Mouse (Mus musculus) embryonic stem cell, embryonic (primary cell): Measurements from ENCODE around the gene Srp54a.
"Not testable (repeated sequence)": the region's sequence is repeated elsewhere in the genome, so short reads cannot be mapped to it uniquely, and the experiment has no call there.

Experiments used
- CTCF ChIA-PET, 4 experiments: fragments of 300-600 bp in 2 of 4; fragments of 350-600 bp in 2 of 4; sonication (Branson Sonifier 250); formaldehyde crosslinking; loops; one replicate each; lab custom pipeline; 2022; ENCODE audit warnings: inconsistent platforms in 2 of 4; lab: Charles Lee
- POLR2A ChIA-PET, 4 experiments: fragments of 300-600 bp in 2 of 4; fragments of 350-600 bp in 2 of 4; sonication (Branson Sonifier 250); formaldehyde crosslinking; loops; one replicate each; lab custom pipeline; 2022; ENCODE audit warnings: antibody characterized with exemption in 4 of 4, inconsistent platforms in 1 of 4; lab: Charles Lee

Srp54a gene

DNA sequence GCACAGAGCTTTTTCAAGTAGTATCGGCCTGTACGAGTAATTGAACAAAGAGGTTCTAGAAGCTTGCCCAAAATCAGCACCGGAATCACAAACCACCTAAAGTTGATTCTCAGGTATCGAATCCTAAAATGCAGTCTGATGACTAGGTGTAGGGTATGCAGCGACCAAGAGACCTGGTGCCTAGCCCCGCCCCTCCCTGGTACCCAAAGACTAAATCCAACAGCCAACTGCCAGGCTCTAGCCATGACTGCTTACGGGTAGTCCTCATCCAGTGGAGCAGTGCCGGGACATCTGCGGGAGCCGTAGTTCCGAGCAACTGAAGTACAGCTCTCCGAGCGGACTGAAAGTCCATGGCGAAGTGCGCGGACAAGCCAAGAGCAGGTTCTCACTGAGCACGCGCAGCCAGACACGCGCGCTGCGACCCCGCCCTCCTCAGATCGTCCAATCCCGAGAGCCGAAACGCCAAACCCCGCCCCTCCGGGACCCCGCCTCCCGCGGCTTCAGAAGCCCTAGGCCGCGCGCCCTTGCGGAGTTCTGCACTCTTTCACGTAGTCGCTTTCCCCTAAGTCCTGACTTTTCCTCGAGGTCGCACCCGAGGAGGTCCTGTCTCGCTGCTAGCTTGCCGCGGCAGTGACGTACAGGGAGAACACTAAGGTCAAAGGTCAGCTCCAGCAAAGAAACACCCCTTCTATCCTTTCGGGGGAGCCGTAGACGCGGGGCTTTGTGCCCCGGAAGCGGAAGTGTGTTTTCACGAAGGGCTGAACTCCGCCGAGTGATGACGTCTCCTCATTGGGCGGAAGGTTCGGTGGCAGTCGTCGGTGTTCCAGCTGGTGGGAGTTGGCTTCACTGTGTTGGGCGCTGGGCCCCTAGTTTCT, at the start of gene Srp54a, which contains the start of gene 2700097O09Rik:
Gene Srp54a, plus strand, starts transcription at position 537 of the 875 bp plus-strand sequence.
Gene 2700097O09Rik, minus strand, starts transcription at position 385 of the 875 bp plus-strand sequence.
- CTCF ChIA-PET, result not testable (repeated sequence)
- POLR2A ChIA-PET, result interaction anchor here in 2 of 4 experiments (0.6 to 2.0 kb wide), 12 partner anchors 9 to 382 kb away, joined by 3 to 5 read pairs (median 4); partner anchors contain the start of genes Ppp2r3c (in 2 of the 2) and Gm20403 (in 1 of the 2)

DNA sequence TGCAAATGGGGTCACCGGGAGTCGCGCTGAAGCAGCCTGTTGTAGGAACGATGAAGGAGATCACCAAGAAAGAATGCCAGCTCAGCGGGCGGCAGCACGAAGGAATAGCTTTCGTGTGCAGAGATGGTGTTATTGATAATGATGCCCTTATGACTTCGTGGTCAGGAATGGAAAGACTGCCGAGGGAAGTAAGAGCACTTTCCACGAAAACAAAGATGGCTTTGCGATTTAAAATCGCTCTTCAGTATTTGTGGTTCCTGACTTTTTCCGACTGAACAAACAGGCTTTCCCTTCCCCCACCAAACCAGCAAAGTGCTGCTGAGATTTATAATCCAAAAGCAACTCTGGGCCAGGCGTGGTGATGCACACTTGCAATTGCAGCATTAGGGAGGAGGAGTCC, 39.1 kb upstream of the Srp54a start:
- ChIA-PET CTCF (interaction anchor here in 3 of 4 experiments (0.6 to 1.4 kb wide), 3 partner anchors 26 to 210 kb away, joined by 4 to 5 read pairs (median 4); partner anchors contain the start of gene Baz1a (in 1 of the 3)), POLR2A (interaction anchor here in 1 of 4 experiments (0.9 to 1.7 kb wide), 5 partner anchors 10 to 32 kb away, joined by 3 to 6 read pairs (median 4); no protein-coding TSS in a partner anchor)

DNA sequence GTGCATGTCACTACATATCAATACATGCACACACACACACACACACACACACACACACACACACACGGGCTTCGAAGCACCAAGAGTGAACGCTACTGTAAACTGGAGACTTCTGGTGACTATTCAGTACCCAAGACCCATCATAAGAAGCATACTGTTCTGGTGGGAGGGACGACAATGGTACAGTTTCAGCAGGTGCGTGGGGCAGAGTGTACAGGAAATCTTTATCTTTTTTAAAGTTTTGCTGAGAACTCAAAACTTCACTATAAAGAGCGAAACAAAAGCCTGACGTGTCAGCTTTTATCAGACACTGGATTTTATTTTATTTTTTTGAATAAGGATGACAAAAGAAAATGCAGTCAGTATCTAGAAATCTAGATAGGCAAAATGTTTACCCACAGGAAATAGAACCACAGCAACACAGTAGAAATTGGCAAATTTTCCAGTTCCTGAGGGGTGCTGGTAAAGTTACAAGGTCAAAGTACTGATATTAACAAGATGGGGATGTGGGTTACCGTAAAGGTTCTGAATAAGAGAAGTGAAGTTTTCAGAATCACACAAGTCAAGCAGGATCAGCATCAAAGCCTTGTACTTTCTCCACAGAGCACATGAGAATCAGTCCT, 30.2 kb upstream of the Srp54a start:
- ChIA-PET CTCF (no interaction called here), POLR2A (interaction anchor here in 2 of 4 experiments (0.6 to 0.7 kb wide), 2 partner anchors 377 to 462 kb away, joined by 3 read pairs; no protein-coding TSS in a partner anchor)

DNA sequence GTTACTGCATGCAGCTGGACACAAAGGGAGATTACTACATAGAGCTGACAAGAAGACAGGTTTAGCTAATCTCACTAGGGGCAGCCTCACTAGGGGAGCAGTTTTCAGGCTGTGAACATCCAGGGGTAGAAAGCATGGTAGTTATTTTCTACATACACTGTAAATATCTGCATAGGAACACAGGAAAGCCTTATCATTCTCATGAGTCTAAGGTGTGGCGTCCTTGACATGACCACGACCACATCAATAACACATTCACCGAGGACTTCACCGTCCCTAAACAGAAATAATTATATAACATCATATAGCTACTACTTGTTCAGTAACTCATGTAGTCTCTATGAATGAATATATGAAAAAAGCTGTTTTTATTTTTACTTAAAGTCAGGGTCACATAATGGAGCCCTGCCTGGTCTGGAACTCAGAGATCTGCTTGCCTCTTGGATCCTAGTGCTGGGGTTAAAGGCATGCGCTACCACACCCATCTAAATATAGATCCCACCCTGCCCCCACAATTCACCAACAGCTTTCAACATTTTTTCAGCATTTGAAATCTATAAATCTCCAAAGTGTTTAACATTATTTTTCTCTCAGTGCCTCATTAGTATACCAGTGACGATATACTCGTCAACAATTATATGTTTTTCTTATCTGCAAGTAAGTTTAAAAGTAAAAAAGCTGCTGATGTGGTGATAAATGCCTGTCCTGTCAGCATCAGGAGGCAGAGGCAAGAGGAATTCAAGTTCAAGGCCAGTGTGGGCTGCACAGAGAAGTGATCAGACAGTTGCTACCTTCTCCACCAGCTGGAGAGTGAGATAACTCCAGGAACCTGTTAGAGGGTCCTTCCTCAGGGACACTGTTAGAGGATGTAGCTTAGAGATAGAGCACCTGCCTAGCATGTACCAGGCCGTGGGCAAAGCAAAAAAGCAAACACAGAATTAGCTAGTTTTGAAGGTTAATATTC, 28.6 kb upstream of the Srp54a start:
- ChIA-PET CTCF (no interaction called here), POLR2A (interaction anchor here in 1 of 4 experiments (1.1 to 1.5 kb wide), 2 partner anchors 9 to 17 kb away, joined by 4 to 6 read pairs; no protein-coding TSS in a partner anchor)

DNA sequence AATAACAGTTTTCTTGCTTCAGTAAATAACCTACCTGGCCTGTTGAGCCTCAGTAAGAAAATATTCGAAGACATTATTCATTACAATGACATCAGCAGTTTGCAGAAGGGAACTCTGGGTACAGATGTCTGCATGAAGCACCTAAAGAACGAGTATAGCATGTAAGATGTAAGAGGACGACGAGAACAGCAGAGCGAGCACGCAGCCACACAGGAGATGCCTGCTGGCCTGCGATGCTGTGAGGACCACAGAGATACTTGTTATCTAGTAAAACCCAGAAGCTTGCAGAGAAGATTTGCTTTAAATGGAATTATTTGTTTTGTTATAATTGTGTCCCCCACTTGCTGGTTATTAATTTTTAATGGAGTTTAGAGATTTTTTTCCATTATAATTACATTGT, 26.8 kb upstream of the Srp54a start:
- POLR2A ChIA-PET, result interaction anchor here in 1 of 4 experiments (0.6 kb wide), 1 partner anchor 185 kb away, joined by 3 read pairs; no protein-coding TSS in a partner anchor

DNA sequence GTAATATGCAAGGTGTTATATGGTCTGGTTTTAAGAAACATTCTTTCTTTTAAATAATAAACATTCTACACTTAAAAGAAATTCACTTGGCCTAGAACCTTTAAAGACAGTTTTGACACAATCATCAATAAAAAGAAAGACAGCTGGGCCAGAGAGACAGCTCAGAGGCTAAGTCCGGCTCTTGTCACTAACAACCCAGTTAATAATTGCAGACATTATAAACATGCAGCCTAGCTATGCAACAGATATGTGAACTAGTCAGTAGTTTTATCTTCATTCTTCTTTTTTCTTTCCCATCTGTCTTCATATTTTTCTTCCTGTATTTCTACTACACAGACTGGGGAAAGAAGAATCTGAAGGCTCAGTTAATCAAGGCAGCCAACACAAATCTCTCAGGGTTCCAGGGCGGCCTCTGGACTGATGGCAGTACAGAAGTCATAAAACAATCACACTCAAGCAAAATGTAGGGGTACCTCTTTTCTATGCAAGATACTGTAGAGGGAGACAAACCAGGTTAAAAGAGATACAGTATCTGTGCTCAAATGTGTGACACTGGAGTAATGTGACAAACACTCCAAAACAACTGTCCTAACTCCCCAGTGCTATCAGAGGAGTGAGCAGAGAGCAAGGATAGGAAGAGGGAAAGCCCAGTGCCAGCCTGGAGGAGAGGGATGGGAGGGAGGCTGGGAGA, 25.4 kb upstream of the Srp54a start:
- ChIA-PET POLR2A (interaction anchor here in 1 of 4 experiments (0.6 kb wide), 1 partner anchor 10 kb away, joined by 4 read pairs; no protein-coding TSS in a partner anchor), CTCF (no interaction called here)

More for the DNA sequence above, 26.8 kb upstream of the Srp54a start:
- CTCF ChIA-PET, result no interaction called here

DNA sequence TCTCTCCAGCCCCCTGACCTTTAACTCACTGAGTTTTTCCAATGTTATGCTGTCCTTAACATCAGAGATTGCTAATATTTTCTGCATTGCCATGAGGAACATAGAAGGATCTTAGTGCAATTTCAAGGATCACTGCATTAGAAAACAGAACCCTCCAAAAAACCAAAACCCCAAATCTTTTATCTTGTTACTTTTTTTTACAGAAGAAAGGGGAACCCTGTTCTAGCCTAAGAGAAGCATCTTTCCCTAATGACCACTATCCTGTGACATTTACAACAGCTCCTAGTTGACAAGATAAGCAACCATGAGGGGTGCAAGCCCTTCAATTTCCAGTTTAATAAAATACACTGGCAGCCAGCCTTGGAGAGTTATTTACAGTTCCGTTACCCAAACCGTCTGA, 23.4 kb upstream of the Srp54a start:
- ChIA-PET POLR2A (interaction anchor here in 1 of 4 experiments (0.6 to 1.3 kb wide), 2 partner anchors 50 to 197 kb away, joined by 4 to 6 read pairs; no protein-coding TSS in a partner anchor), CTCF (no interaction called here)

DNA sequence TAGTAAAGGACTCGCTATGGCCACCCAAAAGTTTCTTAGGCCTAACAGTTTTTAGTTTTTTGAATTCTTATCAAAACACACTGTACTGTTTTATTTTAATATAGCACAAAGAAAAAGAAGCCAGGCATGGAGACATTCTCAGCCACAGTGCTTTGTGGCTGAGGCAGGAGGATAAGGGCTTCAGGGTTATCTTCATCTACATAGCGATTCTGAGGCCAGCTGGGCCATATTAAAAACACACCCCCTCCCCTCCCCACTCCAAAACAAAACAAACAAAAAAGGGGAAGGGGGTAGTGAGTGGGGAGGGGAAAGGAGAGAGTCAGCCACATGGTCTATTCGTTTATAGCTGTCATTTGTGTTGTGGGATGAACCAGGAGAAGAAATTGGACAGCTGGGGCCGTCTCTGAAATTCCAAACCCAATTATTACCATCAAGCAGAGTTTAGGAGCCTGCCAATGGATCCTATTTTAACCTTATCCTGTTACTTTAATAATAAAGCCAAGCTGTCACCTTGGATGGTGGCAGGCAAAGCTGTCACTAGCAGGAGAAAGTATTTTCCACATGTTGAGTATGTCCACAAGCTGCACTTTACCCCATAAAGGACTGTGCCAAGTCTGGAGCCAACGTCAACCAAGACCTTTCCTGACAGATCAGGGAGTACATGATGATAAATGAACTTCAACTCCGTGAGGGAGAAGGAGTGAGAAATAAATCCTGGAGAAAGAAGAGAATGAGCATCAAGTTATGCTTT, 21.0 kb upstream of the Srp54a start:
- ChIA-PET CTCF (interaction anchor here in 2 of 4 experiments (0.6 to 1.6 kb wide), 2 partner anchors 152 to 228 kb away, joined by 3 read pairs; no protein-coding TSS in a partner anchor), POLR2A (interaction anchor here in 2 of 4 experiments (1.0 to 1.8 kb wide), 4 partner anchors 13 to 74 kb away, joined by 3 to 5 read pairs (median 4); partner anchors contain the start of genes 2700097O09Rik (in 1 of the 2) and Srp54a (in 1 of the 2))

DNA sequence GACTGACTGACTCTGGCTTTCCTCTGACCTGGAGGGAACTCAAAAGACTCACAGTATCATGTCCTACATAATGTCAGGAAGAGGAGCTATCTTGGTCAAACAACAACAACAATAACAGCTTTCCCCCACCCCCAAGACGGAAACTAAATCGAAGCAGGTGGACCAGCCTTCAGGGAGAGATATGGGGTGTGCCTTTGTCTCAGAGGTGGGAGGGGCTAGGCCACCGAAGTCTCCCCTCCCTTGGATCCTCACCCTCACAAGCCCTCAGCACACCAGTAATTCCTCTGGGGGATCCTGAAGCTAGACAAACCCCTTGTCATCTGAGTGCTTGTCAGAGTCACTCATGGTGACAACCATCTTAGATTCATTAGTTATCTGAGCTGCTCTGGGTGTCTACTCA, 20.2 kb upstream of the Srp54a start:
- CTCF ChIA-PET, result interaction anchor here in 2 of 4 experiments (0.6 to 1.6 kb wide), 2 partner anchors 153 to 229 kb away, joined by 3 read pairs; no protein-coding TSS in a partner anchor
- POLR2A ChIA-PET, result interaction anchor here in 2 of 4 experiments (0.6 to 1.8 kb wide), 7 partner anchors 8 to 410 kb away, joined by 3 to 6 read pairs (median 3); partner anchors contain the start of genes 2700097O09Rik (in 1 of the 2) and Srp54a (in 1 of the 2)

DNA sequence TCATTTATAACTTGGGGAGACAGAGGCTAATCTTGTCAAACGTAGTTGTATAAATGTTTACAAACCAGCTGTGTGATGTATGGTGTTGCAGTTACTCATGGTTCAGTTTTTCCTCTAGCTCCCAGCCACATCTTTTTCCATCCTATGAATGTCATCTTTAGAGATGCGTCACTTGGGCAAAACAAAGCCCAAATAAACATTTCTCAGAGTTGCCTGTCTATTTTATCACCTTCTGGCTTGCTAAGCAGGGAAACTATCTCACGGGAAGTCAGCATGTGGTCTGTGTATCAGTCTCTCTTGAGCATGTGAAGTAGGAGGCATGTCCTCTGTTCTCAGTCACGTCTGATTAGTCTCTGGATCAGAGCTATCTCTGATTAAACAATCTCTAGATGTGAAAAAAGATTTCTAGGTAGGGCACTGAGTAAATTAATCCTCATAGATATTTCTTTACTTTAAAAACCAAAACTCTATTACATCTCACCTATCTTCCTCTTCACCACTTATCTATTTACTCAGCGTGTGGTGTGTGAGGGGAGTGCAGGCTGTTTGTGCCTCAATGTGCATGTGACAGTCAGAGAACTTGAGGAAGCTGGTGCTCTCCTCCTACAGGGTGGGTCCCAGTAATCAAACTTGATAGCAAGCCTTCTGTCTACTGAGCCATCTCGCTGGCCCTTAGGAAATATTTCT, 19.7 kb upstream of the Srp54a start:
- CTCF ChIA-PET, result interaction anchor here in 1 of 4 experiments (1.6 kb wide), 1 partner anchor 230 kb away, joined by 3 read pairs; no protein-coding TSS in a partner anchor
- POLR2A ChIA-PET, result interaction anchor here in 2 of 4 experiments (0.6 to 1.8 kb wide), 8 partner anchors 9 to 409 kb away, joined by 3 to 6 read pairs (median 3); partner anchors contain the start of genes 2700097O09Rik (in 1 of the 2) and Srp54a (in 1 of the 2)

DNA sequence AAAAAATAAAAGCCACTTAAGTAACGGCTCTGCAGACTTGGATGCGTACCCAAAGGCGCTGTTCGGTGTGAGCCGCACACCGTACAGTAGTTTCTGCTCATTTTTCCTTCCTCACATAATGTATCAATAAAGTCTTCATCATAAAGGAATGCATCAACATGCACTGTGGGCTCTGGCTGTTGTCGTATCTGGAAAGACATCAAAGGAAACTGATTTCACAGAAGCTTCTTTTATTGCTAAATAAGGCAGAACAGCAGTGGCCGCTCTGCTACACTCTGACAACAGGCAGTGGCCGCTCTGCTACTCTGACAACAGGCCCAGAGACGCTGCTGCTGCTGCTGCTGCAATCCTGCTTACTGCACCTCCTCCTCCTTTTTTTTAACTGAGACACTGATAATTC, 19.1 kb upstream of the Srp54a start:
- ChIA-PET CTCF (interaction anchor here in 1 of 4 experiments (1.6 kb wide), 1 partner anchor 230 kb away, joined by 3 read pairs; no protein-coding TSS in a partner anchor), POLR2A (interaction anchor here in 1 of 4 experiments (0.9 to 1.8 kb wide), 3 partner anchors 17 to 70 kb away, joined by 3 to 5 read pairs (median 4); partner anchors contain the start of genes 2700097O09Rik and Srp54a)

DNA sequence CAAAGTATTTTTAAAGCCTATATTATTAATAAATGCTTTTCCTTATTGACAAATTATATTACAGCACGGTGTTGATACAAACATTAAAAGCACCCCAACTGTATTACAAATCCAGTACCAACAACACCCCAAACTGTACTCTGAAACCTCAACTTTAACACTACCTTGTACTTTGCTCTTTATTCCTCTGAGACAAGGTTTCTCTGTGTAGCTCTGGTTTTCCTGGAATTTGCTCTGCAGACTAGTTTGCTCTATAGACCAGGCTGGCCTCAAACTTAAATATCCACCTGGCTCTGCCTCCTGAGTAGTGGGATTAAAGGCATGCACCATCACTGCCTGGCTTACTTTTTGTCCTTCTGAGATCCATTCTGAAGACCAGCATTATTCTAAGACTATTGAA, 17.9 kb upstream of the Srp54a start:
- POLR2A ChIA-PET, result no interaction called here
- CTCF ChIA-PET, result interaction anchor here in 1 of 4 experiments (0.6 kb wide), 1 partner anchor 232 kb away, joined by 3 read pairs; no protein-coding TSS in a partner anchor

DNA sequence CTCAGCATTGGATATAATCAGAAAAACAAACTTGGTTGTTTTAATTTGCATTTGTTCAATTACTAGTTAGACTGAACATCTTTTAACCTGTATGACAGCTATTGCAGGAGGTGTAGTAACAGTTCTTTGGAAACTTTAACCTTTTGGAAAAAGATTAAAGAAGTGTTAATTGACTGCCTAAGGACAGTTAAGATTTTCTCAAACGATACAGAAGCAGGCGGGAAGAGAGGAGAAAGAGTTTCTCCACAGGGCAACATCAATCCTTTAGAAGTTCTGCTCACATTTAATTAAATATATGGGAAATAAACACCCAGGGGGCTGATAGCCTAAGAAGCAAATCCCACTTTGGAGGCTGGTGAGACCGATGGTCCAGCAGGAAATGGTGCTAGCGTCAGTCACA, 7.6 kb upstream of the Srp54a start:
- ChIA-PET POLR2A (interaction anchor here in 1 of 4 experiments (1.5 kb wide), 1 partner anchor 13 kb away, joined by 5 read pairs; no protein-coding TSS in a partner anchor), CTCF (interaction anchor here in 1 of 4 experiments (0.9 kb wide), 1 partner anchor 242 kb away, joined by 3 read pairs; no protein-coding TSS in a partner anchor)

DNA sequence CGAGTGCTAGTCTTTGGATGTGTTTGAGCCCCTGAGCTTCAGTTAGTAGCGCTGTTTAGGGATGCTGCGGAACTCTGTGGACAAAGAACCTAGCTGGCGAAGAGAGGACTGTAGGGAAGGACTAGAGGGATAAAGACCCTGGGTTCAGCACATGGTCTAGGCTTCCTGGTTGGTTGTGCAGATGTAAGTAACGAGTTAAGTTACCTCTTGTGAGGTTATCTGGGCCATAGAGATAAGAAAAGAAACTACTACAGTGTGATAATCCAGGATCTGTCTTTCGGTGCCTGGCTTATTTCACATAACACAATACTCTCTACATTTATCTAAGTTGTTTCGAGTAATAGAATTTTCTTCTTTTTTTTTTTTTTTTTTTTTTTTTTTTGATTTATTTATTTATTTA, 6.4 kb upstream of the Srp54a start:
- ChIA-PET CTCF (interaction anchor here in 1 of 4 experiments (0.6 kb wide), 1 partner anchor 28 kb away, joined by 3 read pairs; no protein-coding TSS in a partner anchor), POLR2A (no interaction called here)

DNA sequence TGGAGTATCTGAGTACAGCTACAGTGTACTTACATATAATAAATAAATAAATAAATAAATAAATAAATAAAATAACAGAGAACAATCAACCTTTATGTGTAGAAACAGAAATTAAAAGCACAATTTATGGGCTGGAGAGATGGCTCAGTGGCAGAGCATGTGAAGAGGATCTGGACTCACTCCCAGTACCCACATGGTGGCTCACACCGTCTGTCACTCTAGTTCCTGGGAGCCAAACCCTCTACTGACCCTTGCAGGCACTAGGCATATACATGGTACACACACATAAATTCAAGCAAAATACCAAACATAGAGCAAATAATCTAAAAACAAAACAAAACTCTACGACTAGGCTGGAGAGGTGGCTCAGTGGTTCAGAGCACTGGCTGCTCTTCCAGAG, 4.8 kb upstream of the Srp54a start:
- POLR2A ChIA-PET, result interaction anchor here in 1 of 4 experiments (0.8 kb wide), 1 partner anchor 9 kb away, joined by 3 read pairs; no protein-coding TSS in a partner anchor
- CTCF ChIA-PET, result no interaction called here
